Mouse (Mus musculus) CH12.LX (cell line): ENCODE results near the gene Plekhf1. TPM values are rescaled to one million over a fixed set of nuclear protein-coding genes. Genes with fewer than 3 reads are reported as not detected.

Experiments used
- DNase-seq: peaks from one replicate; pipeline ENCODE4 v3.0.0-alpha.2; 2013; ENCODE audit errors: extremely low read depth
- H3K27ac ChIP-seq: 2 replicates; pipeline ENCODE4 v1.5.1; 2012; ENCODE audit warnings: low read depth, mild to moderate bottlenecking, control low read depth, moderate library complexity; ENCODE audit not compliant: insufficient read depth
- H3K27me3 ChIP-seq: replicated peaks from 2 replicates; pipeline ENCODE3; 2012; ENCODE audit warnings: inconsistent platforms
- H3K36me3 ChIP-seq, 2 experiments: replicated peaks in 1 of 2; 2 replicates each; pipeline versions ENCODE3 to v1.6.1; 2012; ENCODE audit warnings: inconsistent platforms in 1 of 2, low read length in 1 of 2, mild to moderate bottlenecking in 1 of 2, mixed read lengths in 1 of 2, moderate library complexity in 1 of 2; ENCODE audit not compliant: control insufficient read depth in 1 of 2, insufficient read depth in 1 of 2
- H3K4me1 ChIP-seq, 2 experiments: 2 replicates each; pipeline ENCODE4 v1.6.1; 2012; ENCODE audit warnings: inconsistent platforms in 1 of 2, moderate library complexity in 1 of 2; ENCODE audit not compliant: insufficient read depth in 2 of 2, control insufficient read depth in 1 of 2
- H3K4me2 ChIP-seq: 2 replicates; pipeline ENCODE4 v1.6.1; 2012; ENCODE audit warnings: low read depth, mild to moderate bottlenecking, control low read depth; ENCODE audit not compliant: poor library complexity, insufficient read depth, severe bottlenecking
- H3K4me3 ChIP-seq, 3 experiments: fragments of 150-350 bp in 1 of 3; sonication (generic) in 1 of 3; replicated peaks in 1 of 3; 2 replicates each; pipeline versions ENCODE3 to v1.5.1; 2011 to 2012; ENCODE audit warnings: low read depth in 2 of 3, low read length in 2 of 3, mild to moderate bottlenecking in 2 of 3, moderate library complexity in 2 of 3, control low read depth in 1 of 3, improper control_type of control experiment in 1 of 3, inconsistent platforms in 1 of 3, mixed read lengths in 1 of 3; ENCODE audit not compliant: poor library complexity in 1 of 3
- H3K79me2 ChIP-seq: replicated peaks from 2 replicates; pipeline ENCODE4 v1.6.1; 2012; ENCODE audit warnings: mild to moderate bottlenecking, moderate library complexity; ENCODE audit not compliant: control insufficient read depth, poor library complexity, insufficient read depth, severe bottlenecking; ENCODE audit errors: extremely low read depth
- H3K9ac ChIP-seq: 2 replicates; pipeline ENCODE4 v1.6.1; 2012; ENCODE audit warnings: low read depth, mild to moderate bottlenecking, control low read depth, moderate library complexity; ENCODE audit not compliant: insufficient read depth
- H3K9me3 ChIP-seq: replicated peaks from 2 replicates; pipeline ENCODE3; 2012; ENCODE audit warnings: low read length, inconsistent platforms, mixed read lengths
- BHLHE40 ChIP-seq: IDR thresholded peaks from 2 replicates; pipeline ENCODE4 v1.6.1; 2011; ENCODE audit warnings: mild to moderate bottlenecking, low read depth, low read length, improper control_type of control experiment
- CHD2 ChIP-seq: IDR thresholded peaks from 2 replicates; pipeline ENCODE4 v1.6.1; 2011; ENCODE audit warnings: low read length, improper control_type of control experiment
- CTCF ChIP-seq, 2 experiments: IDR thresholded peaks in 1 of 2; conservative IDR thresholded peaks in 1 of 2; 2 replicates each; pipeline ENCODE4 v1.5.1; 2011 to 2012; ENCODE audit warnings: low read depth in 2 of 2, low read length in 2 of 2, improper control_type of control experiment in 1 of 2, inconsistent platforms in 1 of 2, mild to moderate bottlenecking in 1 of 2, moderate library complexity in 1 of 2
- E2F4 ChIP-seq: IDR thresholded peaks from 2 replicates; pipeline ENCODE4 v1.6.1; 2011; ENCODE audit warnings: low read depth, low read length, improper control_type of control experiment; ENCODE audit not compliant: insufficient replicate concordance
- EP300 ChIP-seq: IDR thresholded peaks from 2 replicates; pipeline ENCODE4 v1.6.1; 2011; ENCODE audit warnings: low read length, improper control_type of control experiment
- MAFK ChIP-seq: IDR thresholded peaks from 2 replicates; pipeline ENCODE4 v1.6.1; 2011; ENCODE audit warnings: low read length, improper control_type of control experiment; ENCODE audit not compliant: insufficient replicate concordance
- MAX ChIP-seq: IDR thresholded peaks from 2 replicates; pipeline ENCODE4 v1.6.1; 2011; ENCODE audit warnings: low read length, improper control_type of control experiment
- MEF2A ChIP-seq: IDR thresholded peaks from 2 replicates; pipeline ENCODE4 v1.6.1; 2014; ENCODE audit warnings: low read depth, mild to moderate bottlenecking, inconsistent platforms, low read length, improper control_type of control experiment, borderline replicate concordance
- NELFE ChIP-seq: IDR thresholded peaks from 2 replicates; pipeline ENCODE4 v1.6.1; 2011; ENCODE audit warnings: low read depth, low read length, improper control_type of control experiment
- PAX5 ChIP-seq: IDR thresholded peaks from 2 replicates; pipeline ENCODE4 v1.6.1; 2012; ENCODE audit warnings: low read length, inconsistent platforms, mixed read lengths
- POLR2A ChIP-seq: IDR thresholded peaks from 2 replicates; pipeline ENCODE4 v1.6.1; 2011; ENCODE audit warnings: low read depth, mild to moderate bottlenecking, improper control_type of control experiment, low read length
- POLR2AphosphoS2 ChIP-seq: IDR thresholded peaks from 2 replicates; pipeline ENCODE4 v1.6.1; 2011; ENCODE audit warnings: low read depth, low read length, improper control_type of control experiment
- RAD21 ChIP-seq: IDR thresholded peaks from 2 replicates; pipeline ENCODE4 v1.6.1; 2011; ENCODE audit warnings: low read depth, mild to moderate bottlenecking, low read length, improper control_type of control experiment, moderate library complexity
- SMC3 ChIP-seq: IDR thresholded peaks from 2 replicates; pipeline ENCODE4 v1.6.1; 2011; ENCODE audit warnings: low read depth, low read length, improper control_type of control experiment
- TBP ChIP-seq: conservative IDR thresholded peaks from 2 replicates; pipeline ENCODE4 v1.6.1; 2011; ENCODE audit warnings: low read depth, low read length, improper control_type of control experiment
- USF1 ChIP-seq: IDR thresholded peaks from 2 replicates; pipeline ENCODE4 v1.6.1; 2014; ENCODE audit warnings: low read depth, mild to moderate bottlenecking, inconsistent platforms, low read length, improper control_type of control experiment
- ZKSCAN1 ChIP-seq: IDR thresholded peaks from 2 replicates; pipeline ENCODE4 v1.6.1; 2012; ENCODE audit warnings: low read depth, inconsistent platforms, low read length, improper control_type of control experiment, borderline replicate concordance
- dilution Hi-C: fragments of 300-500 bp; cut with MboI; formaldehyde crosslinking; loops from 2 replicates; pipeline ENCODE4 v1.14.3; 2020; ENCODE audit warnings: low sequenced_read_pairs; ENCODE audit not compliant: extremely low pct_unique_long_range_greater_than_20kb, extremely low pct_ligation_motif_present
- in situ Hi-C: fragments of 300-500 bp; cut with MboI; formaldehyde crosslinking; loops from 3 replicates; pipeline ENCODE4 v1.14.3; 2019; ENCODE audit warnings: low sequenced_read_pairs, low pct_ligation_motif_present, low pct_unique_long_range_greater_than_20kb, mixed read lengths
- polyA plus RNA-seq: library from polyadenylated mRNA; unstranded; fragments of >175 nt; gene quantifications from 2 replicates; pipeline ENCODE4 v1.2.1, GENCODE M21; 2012; ENCODE audit warnings: low read depth; ENCODE audit not compliant: insufficient read length
- total RNA-seq, 2 experiments: library from RNA; depleted of rRNA; stranded (reverse); fragments of 300-350 nt in 1 of 2; fragments of >200 nt in 1 of 2; gene quantifications; 2 replicates each; pipeline ENCODE4 v1.2.3; 2012 to 2014

Gene Plekhf1
- total and polyA plus RNA-seq, 3 experiments: 0.16 to 0.72 TPM; not detected in 1

- Histone ChIP-seq H3K27me3 (no peaks in the 10 kb centered on the region), H3K9ac (no peak overlapping the region), H3K4me2 (no peak overlapping the region), H3K36me3 (peaks cover 3 to 57% of the 10 kb centered on the region in 2 experiments), H3K27ac (no peak overlapping the region), H3K79me2 (no peaks in the 10 kb centered on the region), H3K9me3 (peaks cover 2% of the 10 kb centered on the region), H3K4me1 (peaks cover 0 to 12% of the 10 kb centered on the region in 2 experiments; a peak in 1 of 4 replicates), H3K4me3 (no peak overlapping the region)
- no peak for TF ChIP-seq ZKSCAN1
- TF ChIP-seq TBP: no peak
- no peak for TF ChIP-seq MEF2A
- no peak for TF ChIP-seq PAX5
- no peak for TF ChIP-seq NELFE
- TF ChIP-seq SMC3: peak; percentile 32
- TF ChIP-seq CTCF (conservative IDR thresholded peaks at IDR 0.05 in 1 of 2, IDR thresholded peaks at IDR 0.05 in 1 of 2; ENCODE audit: low read depth in 2 of 2, low read length in 2 of 2): peak; percentile 38 to 64; a peak in 3 of 4 replicates
- no peak for TF ChIP-seq USF1
- no peak for TF ChIP-seq MAX
- TF ChIP-seq RAD21: peak; percentile 10
- dilution Hi-C loops: no loop called here
- in situ Hi-C loops: no loop called here
- DNase-seq: peak; percentile 53
Measured at GRCm38 (mm10) chr7:38191571-38191970, 36.2 kb downstream of the Plekhf1 start.

- no peak for DNase-seq
- in situ Hi-C loops: no loop called here
- peaks cover 2% of the 10 kb centered on the region for H3K9me3 ChIP-seq
- no peak for TF ChIP-seq EP300
- no peak for TF ChIP-seq SMC3
- TF ChIP-seq CHD2: no peak
- TF ChIP-seq MAFK: no peak
- no peak for TF ChIP-seq E2F4
- TF ChIP-seq BHLHE40: no peak
- no peak for TF ChIP-seq POLR2A
- TF ChIP-seq POLR2AphosphoS2: no peak
- no peak for TF ChIP-seq USF1
- TF ChIP-seq, all 38 proteins: peak for 0
- dilution Hi-C loops: no loop called here
- Histone ChIP-seq H3K36me3 (peaks cover 3 to 55% of the 10 kb centered on the region in 2 experiments), H3K27me3 (no peaks in the 10 kb centered on the region), H3K4me2 (no peak overlapping the region), H3K79me2 (no peaks in the 10 kb centered on the region), H3K9ac (no peak overlapping the region), H3K4me3 (no peak overlapping the region), H3K4me1 (peaks cover 0 to 13% of the 10 kb centered on the region in 2 experiments; a peak in 1 of 4 replicates), H3K27ac (no peak overlapping the region)
Measured at GRCm38 (mm10) chr7:38191146-38191545, 36.7 kb downstream of the Plekhf1 start.
